Mouse (Mus musculus) central nervous system, embryonic 11.5 days (tissue): Measurements from ENCODE around the gene Padi1. TPM values are rescaled to one million over a fixed set of nuclear protein-coding genes. Genes with fewer than 3 reads are reported as not detected.

ENCODE experiments used
- polyA plus RNA-seq: library from polyadenylated mRNA; depleted of rRNA; stranded (reverse); fragments of >200 nt; gene quantifications from 2 replicates; pipeline ENCODE4 v1.2.3, GENCODE M21; 2012; rRNA removed

Padi1 gene
- 0.11 and 0.14 TPM in 2 replicates for polyA plus RNA-seq

GRCm38 (mm10) chr4:140845666-140846065, at the start of gene Padi1:
Padi1 (minus strand) TSS chr4:140845778.

GRCm38 (mm10) chr4:140810458-140811260, 34.9 kb downstream of the Padi1 start, which contains the start of gene Padi3:
Padi3 (minus strand) TSS chr4:140810648.

DNA sequence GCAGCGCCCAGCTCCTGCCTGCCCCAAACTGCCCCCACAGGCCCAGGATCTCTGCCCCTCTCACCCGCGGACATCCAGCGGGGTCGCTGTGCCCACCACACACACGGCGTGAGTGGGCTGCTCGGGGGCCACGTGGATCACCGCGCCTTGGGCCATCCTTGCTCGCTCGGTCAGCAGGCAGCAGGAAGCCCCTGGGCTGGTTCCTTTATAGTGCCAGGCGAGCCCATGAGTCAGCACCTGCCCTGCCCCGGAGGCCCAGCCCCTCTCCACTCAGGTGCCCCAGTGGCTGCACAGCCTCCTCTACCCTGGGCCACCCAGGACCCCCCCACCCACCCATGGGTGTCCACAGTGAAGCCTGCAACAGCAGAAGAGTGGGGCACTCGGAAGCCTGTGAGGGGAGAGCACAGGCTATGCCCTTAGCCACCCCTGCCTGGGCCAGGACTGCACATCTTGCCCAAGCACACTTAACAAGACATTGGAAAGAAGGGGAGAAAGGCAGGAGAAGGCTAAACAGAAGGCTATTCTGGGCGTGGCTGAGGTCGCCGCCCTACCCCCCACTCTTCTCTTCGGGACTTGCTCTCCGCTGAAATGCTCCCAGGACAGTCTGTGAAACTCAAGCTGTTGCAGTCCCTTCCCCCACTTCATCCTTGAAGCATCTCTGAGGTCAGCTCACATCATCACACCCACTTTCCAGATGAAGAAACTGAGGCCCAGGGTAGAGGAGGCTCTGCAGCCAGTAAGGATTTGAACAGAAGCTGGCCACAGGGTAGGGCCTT, 71.4 kb downstream of the Padi1 start, which contains the start of gene Padi4:
Gene Padi4, minus strand, starts transcription at position 212 of the 776 bp plus-strand sequence.

Other genes starting within 250 kb of the Padi1 start
- gene Arhgef10l, start 179.8 kb downstream of the Padi1 start, polyA plus RNA-seq: 24.4 and 53.5 TPM in 2 replicates
- gene Rcc2, start 145.2 kb downstream of the Padi1 start, polyA plus RNA-seq: 171 and 202 TPM in 2 replicates
- not detected in 2 replicates for gene Padi6, start 103.1 kb downstream of the Padi1 start, polyA plus RNA-seq
- gene Padi4, start 71.5 kb downstream of the Padi1 start, polyA plus RNA-seq: 0.42 and 0.46 TPM in 2 replicates
- gene Padi3, start 35.1 kb downstream of the Padi1 start, polyA plus RNA-seq: 0.12 and 0.17 TPM in 2 replicates
- gene Padi2, start 60.6 kb upstream of the Padi1 start, polyA plus RNA-seq: 0.71 and 1.1 TPM in 2 replicates
- gene Sdhb, start 115.4 kb upstream of the Padi1 start, polyA plus RNA-seq: 236 and 247 TPM in 2 replicates
- 73.2 and 75.5 TPM in 2 replicates for gene Atp13a2, start 141.1 kb upstream of the Padi1 start, polyA plus RNA-seq
- gene Mfap2, start 164.6 kb upstream of the Padi1 start, polyA plus RNA-seq: 178 and 251 TPM in 2 replicates
- gene Crocc, start 214.8 kb upstream of the Padi1 start, polyA plus RNA-seq: 37.5 and 62.7 TPM in 2 replicates
- 43.7 and 56.2 TPM in 2 replicates for gene Necap2, start 232.6 kb upstream of the Padi1 start, polyA plus RNA-seq
- gene Spata21, start 242.6 kb upstream of the Padi1 start, polyA plus RNA-seq: 0.05 TPM in 1 of 2 replicates, not detected in the other